In the genomic region with DNA sequence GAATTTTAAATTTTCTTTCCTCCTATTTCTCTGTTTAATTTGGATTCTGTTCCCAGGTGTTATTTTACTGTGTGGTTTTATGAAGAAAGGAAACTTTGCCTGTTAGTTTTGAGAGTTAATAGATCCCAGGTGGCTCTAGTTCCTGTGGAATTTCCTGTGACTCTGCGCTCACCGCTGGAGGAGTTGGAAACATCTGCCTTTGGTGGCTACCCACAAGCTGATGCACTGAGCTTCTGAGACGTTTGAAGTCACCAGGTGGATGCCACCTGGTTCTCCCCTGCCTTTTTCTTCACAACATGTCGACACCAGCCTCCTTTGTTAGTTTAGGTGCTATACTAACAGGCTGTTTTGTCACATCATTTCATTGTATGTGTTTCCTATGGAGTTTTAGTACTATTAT, we compare ENCODE assay signal across 19 mouse cellular contexts.
DNase-seq lines count a peak whose midpoint lies in the region; ATAC-seq lines count a peak whose summit lies in the region.
"Had no signal": no experiment of that assay in that cellular context is flagged by ENCODE, and none has a peak within 500 bp of the region (broad histone marks: within the 10 kb centered on the region; RNA-seq: fewer than 3 reads in every experiment).

No protein-coding gene starts in this region.

- H3K36me3 ChIP-seq in hindbrain, embryonic 10.5 days, result no peaks in the 10 kb centered on the region
- H3K36me3 ChIP-seq in hindbrain, embryonic 12.5 days, result no peaks in the 10 kb centered on the region
- H3K36me3 ChIP-seq in embryonic facial prominence, embryonic 14.5 days (ENCODE audit: control insufficient read depth, insufficient read depth, low read length), result no peaks in the 10 kb centered on the region
- no peaks in the 10 kb centered on the region for H3K36me3 ChIP-seq in intestine, embryonic 16.5 days (ENCODE audit: control insufficient read depth, insufficient read depth, low read length)
- H3K36me3 ChIP-seq: forebrain, embryonic 10.5 days; heart, embryonic 15.5 days; liver, embryonic 13.5 days had no signal

- H3K4me1 ChIP-seq in hindbrain, embryonic 10.5 days (replicated peaks), result 0 out of 2 replicates have a peak, but pooled peaks cover 3% of the 10 kb centered on the region
- no peaks in the 10 kb centered on the region for H3K4me1 ChIP-seq in hindbrain, embryonic 12.5 days
- peaks cover 4% of the 10 kb centered on the region for H3K4me1 ChIP-seq in embryonic facial prominence, embryonic 14.5 days (ENCODE audit: control insufficient read depth, insufficient read depth, low read length)
- no peaks in the 10 kb centered on the region for H3K4me1 ChIP-seq in intestine, embryonic 16.5 days (ENCODE audit: control insufficient read depth, insufficient read depth, low read length)
- H3K4me1 ChIP-seq: forebrain, embryonic 10.5 days; heart, embryonic 15.5 days; liver, embryonic 13.5 days; megakaryocyte, embryonic 14.5 days had no signal

- H3K9me3 ChIP-seq in hindbrain, embryonic 10.5 days, result no peaks in the 10 kb centered on the region
- H3K9me3 ChIP-seq in hindbrain, embryonic 12.5 days (replicated peaks), result no peaks in the 10 kb centered on the region
- H3K9me3 ChIP-seq in embryonic facial prominence, embryonic 14.5 days (ENCODE audit: control insufficient read depth, low read length), result no peaks in the 10 kb centered on the region
- no peaks in the 10 kb centered on the region for H3K9me3 ChIP-seq in intestine, embryonic 16.5 days (ENCODE audit: control insufficient read depth, low read length)
- H3K9me3 ChIP-seq: forebrain, embryonic 10.5 days; heart, embryonic 15.5 days; liver, embryonic 13.5 days; megakaryocyte, embryonic 14.5 days had no signal

- H3K9ac ChIP-seq in hindbrain, embryonic 12.5 days, result no peak overlapping the region
- no peak overlapping the region for H3K9ac ChIP-seq in embryonic facial prominence, embryonic 14.5 days (ENCODE audit: low read depth, low read length)
- H3K9ac ChIP-seq in intestine, embryonic 16.5 days (ENCODE audit: low read depth, low read length), result no peak overlapping the region
- H3K9ac ChIP-seq: heart, embryonic 15.5 days; hindbrain, embryonic 14.5 days; liver, embryonic 13.5 days had no signal

- no peak overlapping the region for H3K4me3 ChIP-seq in hindbrain, embryonic 10.5 days
- H3K4me3 ChIP-seq in hindbrain, embryonic 12.5 days, result no peak overlapping the region
- H3K4me3 ChIP-seq in embryonic facial prominence, embryonic 14.5 days (ENCODE audit: low read depth, low read length), result no peak overlapping the region
- no peak overlapping the region for H3K4me3 ChIP-seq in intestine, embryonic 16.5 days (ENCODE audit: low read length)
- H3K4me3 ChIP-seq: forebrain, embryonic 10.5 days; heart, embryonic 15.5 days; liver, embryonic 13.5 days; megakaryocyte, embryonic 14.5 days; myocyte had no signal

- WGBS in hindbrain, embryonic 10.5 days, result 53% methylated on average over 4 of the region's 4 CpGs
- WGBS in hindbrain, embryonic 12.5 days, result 64% methylated on average over 4 of the region's 4 CpGs
- 13% methylated on average over 4 of the region's 4 CpGs for WGBS in embryonic facial prominence, embryonic 14.5 days
- 43% methylated on average over 4 of the region's 4 CpGs for WGBS in intestine, embryonic 16.5 days

- peak; percentile 7 for DNase-seq in hindbrain, embryonic 10.5 days (ENCODE audit: low spot score)
- peak; percentile 54 for DNase-seq in embryonic facial prominence, embryonic 14.5 days (ENCODE audit: low spot score)
- peak; percentile 70 for DNase-seq in mesoderm, embryonic 11.5 days (ENCODE audit: low read depth, low spot score)
- peak; percentile 51 for DNase-seq in thymus, postnatal 4 days
- no peak for DNase-seq in frontal cortex, postnatal 36 days (ENCODE audit: low spot score in 2 of 2)
- no peak for DNase-seq in cerebellum, adult 9-11 months
- DNase-seq: cerebellum, adult 18-20 months; heart, adult 11 months; kidney, adult 2 months; kidney, postnatal 36 days; liver, embryonic 13.5 days; lung, postnatal 10 days had no signal

- H3K4me2 ChIP-seq in hindbrain, embryonic 12.5 days (replicated peaks), result no peak overlapping the region
- H3K4me2 ChIP-seq in embryonic facial prominence, embryonic 14.5 days (ENCODE audit: low read depth, low read length), result no peak overlapping the region
- no peak overlapping the region for H3K4me2 ChIP-seq in intestine, embryonic 16.5 days (ENCODE audit: low read depth, low read length)
- H3K4me2 ChIP-seq: heart, embryonic 15.5 days; hindbrain, embryonic 14.5 days; liver, embryonic 13.5 days had no signal

- no peaks in the 10 kb centered on the region for H3K27me3 ChIP-seq in hindbrain, embryonic 10.5 days (ENCODE audit: insufficient read depth, poor library complexity, severe bottlenecking)
- H3K27me3 ChIP-seq in hindbrain, embryonic 12.5 days, result no peaks in the 10 kb centered on the region
- H3K27me3 ChIP-seq in embryonic facial prominence, embryonic 14.5 days (replicated peaks; ENCODE audit: control insufficient read depth, insufficient read depth, low read length), result no peaks in the 10 kb centered on the region
- H3K27me3 ChIP-seq in intestine, embryonic 16.5 days (replicated peaks; ENCODE audit: control insufficient read depth, insufficient read depth, low read length), result no peaks in the 10 kb centered on the region
- H3K27me3 ChIP-seq: heart, embryonic 15.5 days; liver, embryonic 13.5 days; megakaryocyte, embryonic 14.5 days had no signal

- ATAC-seq in hindbrain, embryonic 12.5 days (ENCODE audit: low FRiP score), result no peak
- ATAC-seq in embryonic facial prominence, embryonic 14.5 days (ENCODE audit: low read depth), result peak; percentile 57; the same call in 1 of the 2 replicates
- ATAC-seq in intestine, embryonic 16.5 days, result no peak

- H3K27ac ChIP-seq in hindbrain, embryonic 10.5 days, result no peak overlapping the region
- H3K27ac ChIP-seq in hindbrain, embryonic 12.5 days, result no peak overlapping the region
- no peak overlapping the region for H3K27ac ChIP-seq in embryonic facial prominence, embryonic 14.5 days (replicated peaks; ENCODE audit: low read depth, low read length)
- H3K27ac ChIP-seq in intestine, embryonic 16.5 days (ENCODE audit: low read length), result no peak overlapping the region
- H3K27ac ChIP-seq: forebrain, embryonic 10.5 days; heart, embryonic 15.5 days; hindbrain, embryonic 14.5 days; liver, embryonic 13.5 days had no signal

Comparison
In these comparisons a context has a peak if more than half of its experiments do, and no peak if none do; other contexts are left out.
1. DNase-seq: peak in hindbrain, embryonic 10.5 days (single experiment), embryonic facial prominence, embryonic 14.5 days (single experiment), mesoderm, embryonic 11.5 days (single experiment) and thymus, postnatal 4 days (single experiment); none in frontal cortex, postnatal 36 days (0 of 2) and cerebellum, adult 9-11 months (single experiment).